Mouse (Mus musculus): ENCODE measurements at regions not wholly inside any gene's neighbourhood (a gene's known extent, or its start where the extent isn't known, plus 50 kb on each side); places are given as distances from the start of the nearest gene placed in this dataset.

DNA sequence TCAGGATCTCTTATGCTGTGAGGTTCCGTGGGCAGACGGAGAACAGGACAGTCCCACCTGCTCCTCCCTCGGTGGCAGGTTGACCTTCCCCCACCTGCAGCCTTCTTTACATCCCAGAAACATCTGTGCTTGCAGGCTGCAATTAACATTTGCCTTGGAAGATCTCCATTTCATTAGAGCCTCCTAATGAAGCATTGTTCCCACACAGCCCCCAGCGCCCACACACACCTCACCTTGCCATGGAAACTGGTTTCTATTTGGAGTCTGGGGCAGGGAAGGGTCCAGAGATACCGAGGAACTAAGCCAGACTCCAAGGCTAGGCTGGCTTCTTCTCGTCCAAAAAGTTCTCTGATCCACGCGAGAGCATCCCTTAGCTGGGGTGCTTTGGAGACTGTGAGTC is 56.6 kb upstream of the Rpl38 start:
- ATAC-seq (ENCODE audit: low TSS enrichment), result no peak

DNA sequence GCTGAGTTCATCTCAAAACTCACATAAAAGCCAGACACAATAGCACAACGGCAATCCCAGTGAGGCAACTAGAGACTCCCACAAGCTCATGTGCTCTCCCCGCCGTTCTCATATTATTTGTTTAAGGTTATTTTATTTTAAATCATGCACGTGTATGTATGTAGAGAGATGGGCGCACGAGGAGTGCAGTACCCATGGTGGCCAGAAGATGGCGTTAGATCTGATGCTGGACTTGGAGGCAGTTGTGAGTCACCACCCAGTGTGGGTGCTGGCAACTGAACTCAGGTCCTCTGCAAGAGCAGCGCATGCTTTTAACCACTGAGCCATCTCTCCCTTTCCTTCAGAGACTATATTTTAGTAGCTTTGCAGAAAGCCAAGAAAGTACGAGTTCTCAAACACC is 60.3 kb upstream of the Rpl38 start:
- ATAC-seq (ENCODE audit: low TSS enrichment), result no peak

GRCm38 (mm10) chr11:114603108-114603507 is 65.2 kb upstream of the Rpl38 start:
- no peak for ATAC-seq (ENCODE audit: low TSS enrichment)

- no peak for ATAC-seq (ENCODE audit: low TSS enrichment)
Observed at GRCm38 (mm10) chr11:114597225-114597624, 71.1 kb upstream of the Rpl38 start.

- no peak; the same call in 1 of the 2 replicates for ATAC-seq (ENCODE audit: low TSS enrichment)
Observed at GRCm38 (mm10) chr11:114592961-114593360, 75.4 kb upstream of the Rpl38 start.

DNA sequence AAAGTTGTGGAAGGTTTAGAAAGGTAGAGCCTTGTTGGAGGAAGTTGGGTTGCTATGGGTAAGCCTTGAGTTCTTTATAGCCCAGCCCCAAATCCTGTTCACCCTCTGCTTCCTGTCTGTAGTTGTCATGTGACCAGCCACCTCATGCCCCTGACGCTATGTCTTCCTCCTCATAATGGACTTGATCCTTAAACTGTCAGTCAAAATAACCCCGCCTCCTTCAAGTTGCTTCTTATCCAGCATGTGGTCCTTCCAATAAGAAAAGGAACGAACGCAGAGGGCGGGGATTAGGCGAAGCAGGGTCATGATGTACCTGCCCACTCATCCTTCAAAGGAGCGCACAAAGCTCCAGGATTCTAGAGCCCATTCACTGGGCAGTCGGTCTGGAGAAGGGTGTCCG is 79.8 kb upstream of the Rpl38 start:
- ATAC-seq (ENCODE audit: low TSS enrichment), result no peak

DNA sequence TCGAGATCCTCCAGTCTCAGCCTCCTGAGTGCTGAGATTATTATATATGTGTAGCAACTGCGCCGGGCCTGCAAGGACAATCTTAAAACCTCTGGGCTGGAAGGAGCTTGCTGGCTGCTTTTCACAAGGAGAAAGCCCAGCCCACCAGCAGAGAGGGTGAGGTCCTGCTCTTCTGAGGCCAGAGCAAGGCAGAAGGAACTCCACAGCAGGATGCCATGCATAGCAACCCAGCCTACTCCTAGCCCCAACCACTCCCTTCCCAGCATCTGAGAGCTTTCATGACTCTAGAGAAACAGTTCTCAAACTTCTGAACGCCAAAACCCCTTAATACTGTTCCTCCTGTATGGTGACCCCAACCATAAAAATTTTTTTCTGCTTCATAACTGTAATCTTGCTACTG is 80.3 kb upstream of the Rpl38 start:
- no peak for ATAC-seq (ENCODE audit: low TSS enrichment)

- no peak for ATAC-seq (ENCODE audit: low TSS enrichment)
Observed at GRCm38 (mm10) chr11:114586400-114586799, 81.9 kb upstream of the Rpl38 start.

DNA sequence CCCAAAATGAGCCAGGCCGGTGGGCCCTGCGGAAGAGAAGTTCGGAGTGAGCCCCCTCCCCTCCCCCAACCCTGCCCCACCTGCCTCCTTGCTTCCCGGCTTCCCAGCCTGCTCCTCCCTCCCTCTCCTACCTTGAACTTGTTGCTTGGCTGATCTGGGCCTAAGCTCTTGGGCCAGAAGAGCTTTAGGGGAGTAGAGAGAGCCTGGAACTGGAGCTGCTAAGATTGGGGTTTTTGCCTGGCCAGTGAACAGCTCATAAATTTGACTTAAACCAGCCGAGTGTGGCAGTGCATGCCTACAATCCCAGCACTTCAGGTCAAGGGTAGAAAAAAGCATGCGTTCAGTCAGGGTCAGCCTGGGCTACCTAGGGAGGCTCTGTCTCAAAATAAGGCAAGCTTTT is 83.5 kb upstream of the Rpl38 start:
- no peak for ATAC-seq (ENCODE audit: low TSS enrichment)

DNA sequence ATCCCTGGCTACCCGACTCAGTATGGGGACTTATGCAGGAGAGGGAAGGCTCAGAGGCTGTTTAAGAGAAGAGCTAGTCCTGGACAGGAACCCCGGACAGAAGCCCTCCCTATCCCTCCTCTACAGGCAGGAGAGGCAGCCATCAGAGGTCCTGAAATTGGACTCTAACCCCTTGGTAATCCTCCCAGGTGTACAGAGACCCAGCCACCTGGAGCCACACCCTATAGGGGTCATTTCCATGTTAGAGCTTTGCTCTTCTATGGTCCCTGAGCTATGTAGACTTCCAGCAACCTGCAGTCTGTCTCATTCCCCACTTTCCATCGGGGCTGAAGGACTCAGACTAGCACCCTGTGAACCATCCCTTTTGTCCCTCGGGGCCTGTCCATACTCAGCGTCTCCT is 84.2 kb upstream of the Rpl38 start:
- ATAC-seq (ENCODE audit: low TSS enrichment), result no peak

DNA sequence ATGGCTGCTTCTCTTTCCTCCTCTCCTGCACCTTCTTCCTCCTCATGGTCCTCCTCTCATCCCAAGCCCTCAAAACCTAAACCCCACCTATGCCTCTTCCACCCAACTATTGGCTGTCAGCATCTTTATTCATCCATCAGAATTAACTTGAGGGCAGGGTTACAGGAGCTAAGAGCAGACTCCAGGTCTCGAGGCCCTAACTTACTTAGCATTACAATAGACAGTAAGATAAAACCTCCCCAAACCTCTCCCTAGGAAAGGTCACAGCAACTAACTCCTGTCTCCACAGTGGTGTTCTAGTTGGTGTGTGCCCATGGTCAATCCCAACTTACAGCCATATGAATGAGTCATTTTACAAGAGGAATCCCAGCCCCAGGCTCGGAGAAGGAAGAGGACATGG is 88.3 kb upstream of the Rpl38 start:
- no peak for ATAC-seq (ENCODE audit: low TSS enrichment)

- ATAC-seq (ENCODE audit: low TSS enrichment), result no peak
Observed at GRCm38 (mm10) chr11:114578551-114578950, 89.8 kb upstream of the Rpl38 start.

- no peak for ATAC-seq (ENCODE audit: low TSS enrichment)
Observed at GRCm38 (mm10) chr11:114576803-114577202, 91.5 kb upstream of the Rpl38 start.

- no peak for ATAC-seq (ENCODE audit: low TSS enrichment)
Observed at GRCm38 (mm10) chr11:114571144-114571869, 97.0 kb upstream of the Rpl38 start.

DNA sequence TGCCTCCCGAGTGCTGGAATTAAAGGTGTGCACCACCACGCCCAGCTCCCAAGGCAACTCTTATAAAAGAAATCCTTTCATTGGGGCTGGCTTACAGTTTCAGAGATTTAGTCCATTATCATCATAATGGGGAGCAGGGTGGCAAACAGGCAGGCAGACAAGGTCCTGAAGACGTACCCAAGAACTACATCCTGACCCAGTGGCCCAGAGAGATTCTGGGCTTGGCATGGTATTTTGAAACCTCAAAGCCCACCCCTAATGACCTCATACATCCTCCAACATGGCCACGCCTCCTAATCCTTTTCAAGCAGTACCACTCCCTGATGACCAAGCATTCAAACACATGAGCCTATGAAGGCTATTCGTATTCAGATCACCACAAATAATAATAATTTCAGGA is 98.2 kb upstream of the Rpl38 start:
- no peak for ATAC-seq (ENCODE audit: low TSS enrichment)

GRCm38 (mm10) chr11:114567814-114568800 is 100.2 kb upstream of the Rpl38 start:
- ATAC-seq (ENCODE audit: low TSS enrichment), result no peak

- ATAC-seq (ENCODE audit: low TSS enrichment), result no peak
Observed at GRCm38 (mm10) chr11:114567045-114567780, 101.1 kb upstream of the Rpl38 start.

GRCm38 (mm10) chr11:114564949-114565348 is 103.4 kb upstream of the Rpl38 start:
- no peak for ATAC-seq (ENCODE audit: low TSS enrichment)

- peak; percentile 78 for ATAC-seq (ENCODE audit: low TSS enrichment)
Observed at GRCm38 (mm10) chr11:114563172-114563571, 105.2 kb upstream of the Rpl38 start.

- no peak for ATAC-seq (ENCODE audit: low TSS enrichment)
Observed at GRCm38 (mm10) chr11:114554576-114554975, 113.7 kb upstream of the Rpl38 start.

DNA sequence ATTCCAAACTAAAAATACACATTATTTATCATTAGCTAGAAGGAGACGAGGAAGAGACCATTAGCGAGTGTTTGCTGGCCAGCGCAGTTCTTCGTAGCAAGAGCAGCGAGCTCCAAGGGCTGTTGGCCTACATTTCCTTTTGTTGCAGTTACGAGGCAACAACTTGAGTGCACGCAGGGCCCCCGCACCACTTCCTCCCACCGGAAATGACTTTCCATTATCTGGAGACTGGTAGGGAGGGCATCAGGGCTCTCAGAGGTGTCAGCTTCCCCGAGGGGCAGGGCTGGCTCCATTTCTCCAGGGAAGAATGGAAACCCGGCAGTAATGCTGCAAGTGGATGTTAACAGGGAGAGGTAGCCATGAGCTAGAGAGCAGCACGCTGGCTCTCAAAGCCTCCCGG is 114.3 kb upstream of the Rpl38 start:
- ATAC-seq (ENCODE audit: low TSS enrichment), result no peak; the same call in 1 of the 2 replicates

DNA sequence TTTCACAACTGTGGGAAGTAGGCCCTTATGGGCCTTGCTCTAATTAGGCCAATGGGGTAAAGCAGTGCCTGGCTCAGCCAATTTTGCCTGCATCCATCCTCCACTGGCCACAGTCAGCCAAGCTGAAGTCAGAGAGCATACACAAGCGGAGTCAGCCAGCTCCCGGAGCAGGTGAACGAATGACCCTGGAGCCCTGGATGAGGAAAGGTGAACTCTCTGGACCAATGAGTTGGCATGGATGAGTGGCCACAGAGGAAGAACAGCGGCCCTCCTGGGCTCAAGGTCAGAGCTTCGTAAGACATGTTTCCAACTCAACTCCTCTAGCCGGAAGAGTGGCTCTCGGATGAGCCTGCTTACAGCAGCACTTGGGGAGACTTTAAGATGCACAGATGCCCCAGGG is 116.1 kb upstream of the Rpl38 start:
- ATAC-seq (ENCODE audit: low TSS enrichment), result no peak
